Mouse (Mus musculus) thymus, postnatal 25 days (tissue): ENCODE measurements around the gene Ffar3.
"Not testable (repeated sequence)": the region's sequence is repeated elsewhere in the genome, so short reads cannot be mapped to it uniquely, and the experiment has no call there.

Experiments
- DNase-seq: peaks from one replicate; pipeline ENCODE4 v3.0.0; 2022

Ffar3 gene

GRCm38 (mm10) chr7:30842092-30842491, 13.9 kb downstream of the Ffar3 start:
- no peak for DNase-seq

DNA sequence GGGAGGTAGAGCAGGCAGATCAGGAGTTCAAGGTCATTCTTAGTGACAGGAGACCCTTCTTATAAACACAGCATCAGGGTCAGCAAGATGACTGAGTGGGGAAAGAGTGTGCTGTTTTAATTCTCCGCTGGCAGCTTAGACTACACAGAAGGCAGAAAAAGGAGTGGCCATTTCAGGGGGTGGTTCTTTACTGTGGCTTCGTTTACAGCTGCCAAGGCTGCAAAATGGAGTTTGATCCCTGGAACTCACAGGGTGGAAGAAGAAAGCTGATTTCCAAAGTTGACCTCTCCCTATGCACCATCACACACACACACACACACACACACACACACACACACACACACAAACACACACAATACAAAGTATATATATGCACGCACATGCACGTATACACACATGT, 14.6 kb downstream of the Ffar3 start:
- DNase-seq: no peak

- no peak for DNase-seq
Observed at GRCm38 (mm10) chr7:30840306-30840705, 15.7 kb downstream of the Ffar3 start.

- no peak for DNase-seq
Observed at GRCm38 (mm10) chr7:30837277-30837676, 18.7 kb downstream of the Ffar3 start.

GRCm38 (mm10) chr7:30832684-30833083, 23.3 kb downstream of the Ffar3 start:
- DNase-seq: not testable (repeated sequence)

DNA sequence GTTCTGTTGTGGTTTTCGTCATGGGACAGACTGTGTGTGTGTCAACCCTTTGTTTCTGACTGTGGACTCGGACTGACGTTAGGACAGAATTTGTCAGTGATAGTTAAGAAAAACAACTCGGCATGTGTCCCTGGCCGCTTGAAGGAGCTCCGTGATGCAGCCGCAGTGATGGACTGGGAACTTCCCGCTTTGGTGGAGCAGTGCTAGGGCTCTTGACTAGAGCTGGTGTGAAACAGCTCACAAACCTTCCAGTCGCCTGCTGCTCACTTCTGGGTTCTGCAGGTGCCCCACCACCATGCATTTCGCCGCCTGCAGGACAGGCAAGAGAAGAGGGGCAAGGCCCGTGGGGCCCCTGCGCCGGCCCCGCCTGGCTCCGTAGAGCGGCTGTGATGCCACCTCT, 23.7 kb downstream of the Ffar3 start:
- DNase-seq: no peak

- DNase-seq: no peak
Observed at GRCm38 (mm10) chr7:30829428-30829827, 26.6 kb downstream of the Ffar3 start.

- DNase-seq: not testable (repeated sequence)
Observed at GRCm38 (mm10) chr7:30828871-30829270, 27.1 kb downstream of the Ffar3 start.

- DNase-seq: no peak
Observed at GRCm38 (mm10) chr7:30826660-30827059, 29.3 kb downstream of the Ffar3 start.

DNA sequence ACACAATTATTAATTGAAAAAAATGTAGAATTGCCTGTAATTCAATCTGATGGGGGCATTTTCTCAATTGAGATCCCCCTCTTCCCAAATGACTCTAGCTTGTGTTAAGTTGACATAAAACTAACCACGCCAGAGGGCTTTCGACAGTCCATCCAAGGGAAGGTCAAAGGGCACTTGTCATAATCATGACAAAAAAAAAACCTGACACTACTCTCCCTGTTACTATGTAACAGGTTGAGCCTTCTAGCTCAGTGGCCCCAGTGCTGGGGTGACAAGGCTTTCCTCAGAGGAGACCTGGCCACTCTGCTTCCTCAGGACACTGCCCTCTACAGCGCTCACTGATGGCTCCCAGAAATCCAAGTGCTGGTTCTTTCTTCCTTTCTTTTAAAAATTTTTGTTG, 31.7 kb downstream of the Ffar3 start:
- DNase-seq: no peak

DNA sequence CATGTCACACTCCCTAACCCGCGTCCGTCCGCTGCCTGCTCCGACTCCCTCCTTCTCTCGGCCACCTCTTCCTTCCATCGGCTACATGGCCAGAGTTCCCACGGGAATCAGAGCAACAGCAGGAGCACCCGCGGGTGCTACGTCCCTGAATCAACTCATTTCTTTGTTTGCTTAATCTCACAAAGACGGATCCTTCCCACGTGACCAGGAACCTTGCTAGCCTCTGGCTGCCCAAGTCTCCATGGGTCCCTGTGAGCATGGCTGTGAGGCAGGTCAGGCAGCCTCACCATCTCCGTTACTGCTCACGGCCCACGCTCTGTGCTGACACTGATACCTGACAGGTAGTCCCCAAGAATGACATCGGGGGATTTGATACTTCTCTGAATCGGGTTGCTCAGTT, 32.3 kb downstream of the Ffar3 start, which contains the start of gene Ffar2:
Gene Ffar2 (minus strand): TSS at position 101 of the 400 bp plus-strand sequence.
- DNase-seq: no peak

GRCm38 (mm10) chr7:30821532-30821931, 34.4 kb downstream of the Ffar3 start:
- no peak for DNase-seq

GRCm38 (mm10) chr7:30820854-30821445, 35.0 kb downstream of the Ffar3 start:
- peak; percentile 29 for DNase-seq

- no peak for DNase-seq
Observed at GRCm38 (mm10) chr7:30820131-30820530, 35.8 kb downstream of the Ffar3 start.

DNA sequence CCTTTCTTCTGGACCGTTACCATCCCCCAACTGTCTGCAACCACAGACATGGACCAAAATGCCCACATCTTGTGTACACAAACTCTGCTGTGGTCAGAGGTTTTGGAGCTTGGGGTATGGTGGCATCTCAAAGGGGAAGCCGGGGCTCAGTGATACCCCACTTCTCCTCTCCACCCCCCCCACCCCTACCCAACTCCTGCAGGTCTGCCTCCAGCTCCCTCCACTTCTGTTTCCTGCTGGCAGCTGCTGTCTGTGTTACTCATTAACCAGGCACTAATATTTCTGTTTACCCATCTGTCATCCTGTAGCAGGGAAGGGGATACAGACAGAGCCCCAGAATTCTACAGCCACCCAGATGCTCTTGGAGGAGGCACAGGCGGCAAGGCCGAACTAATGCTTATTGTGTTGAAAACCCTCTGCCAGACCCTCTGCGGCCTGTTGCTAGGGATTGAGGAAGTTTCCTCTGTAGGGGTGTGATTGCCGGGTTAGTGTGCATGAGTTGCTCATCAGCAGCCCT, 43.6 kb downstream of the Ffar3 start:
- DNase-seq: no peak

DNA sequence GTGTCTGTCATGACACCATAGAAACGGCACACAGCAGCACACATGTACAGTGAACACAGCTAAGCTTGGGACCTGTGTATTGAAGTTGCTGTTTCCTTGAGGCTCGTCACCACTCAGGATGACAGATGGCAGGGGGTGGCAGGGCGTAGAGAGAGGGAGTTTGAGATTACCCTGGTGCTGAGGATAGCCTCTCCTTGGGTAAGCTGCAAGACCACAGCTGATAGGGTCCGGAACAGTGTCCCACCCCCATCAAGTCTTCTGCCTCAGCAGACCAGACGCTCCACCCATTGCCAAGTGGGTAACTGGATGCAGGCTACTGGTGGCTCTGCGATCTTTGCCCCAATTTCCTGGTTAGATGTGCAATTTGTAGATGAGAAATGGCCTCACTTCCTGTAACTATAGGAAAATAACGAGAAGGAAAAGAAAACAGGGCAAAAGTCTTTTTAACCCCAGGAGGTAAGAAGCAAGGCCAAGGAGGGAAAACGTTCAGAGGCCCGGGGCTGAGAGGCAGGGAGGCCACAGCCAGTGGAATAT, 44.2 kb downstream of the Ffar3 start:
- DNase-seq: no peak

GRCm38 (mm10) chr7:30810319-30810718, 45.7 kb downstream of the Ffar3 start:
- DNase-seq: no peak

GRCm38 (mm10) chr7:30805924-30806323, 50.1 kb downstream of the Ffar3 start:
- peak; percentile 52 for DNase-seq
